Mouse (Mus musculus) testis, adult 2 months (tissue): ENCODE results near the gene Efcab10. TPM values are rescaled to one million over a fixed set of nuclear protein-coding genes. Genes with fewer than 3 reads are reported as not detected.

ENCODE experiments used
- H3K27ac ChIP-seq: fragments of 200-500 bp; 2 replicates; pipeline ENCODE4 v1.5.1; 2012; ENCODE audit warnings: low read depth, low read length; ENCODE audit not compliant: control insufficient read depth, insufficient read depth
- H3K27me3 ChIP-seq: fragments of 200-500 bp; 2 replicates; pipeline ENCODE4 v1.6.1; 2012; ENCODE audit warnings: mild to moderate bottlenecking, low read length, moderate library complexity; ENCODE audit not compliant: control insufficient read depth, insufficient read depth
- H3K36me3 ChIP-seq: fragments of 200-500 bp; 2 replicates; pipeline ENCODE4 v1.6.1; 2012; ENCODE audit warnings: mild to moderate bottlenecking, low read length; ENCODE audit not compliant: control insufficient read depth, insufficient read depth
- H3K4me1 ChIP-seq: fragments of 200-500 bp; 2 replicates; pipeline ENCODE4 v1.6.1; 2012; ENCODE audit warnings: low read length; ENCODE audit not compliant: control insufficient read depth, insufficient read depth
- H3K4me3 ChIP-seq: fragments of 200-500 bp; 2 replicates; pipeline ENCODE4 v1.5.1; 2012; ENCODE audit warnings: low read depth, mild to moderate bottlenecking, low read length, moderate library complexity, mixed read lengths; ENCODE audit not compliant: control insufficient read depth
- CTCF ChIP-seq: fragments of 200-500 bp; IDR thresholded peaks from 2 replicates; pipeline ENCODE4 v1.5.1; 2012; ENCODE audit warnings: low read depth, mild to moderate bottlenecking, inconsistent platforms, low read length, moderate library complexity; ENCODE audit not compliant: control insufficient read depth, insufficient read depth, insufficient replicate concordance
- POLR2A ChIP-seq: fragments of 200-500 bp; IDR thresholded peaks from 2 replicates; pipeline ENCODE4 v1.6.1; 2012; ENCODE audit warnings: low read depth, mild to moderate bottlenecking, inconsistent platforms, low read length, moderate library complexity; ENCODE audit not compliant: control insufficient read depth
- polyA plus RNA-seq: library from polyadenylated mRNA; depleted of rRNA; stranded (reverse); fragments of >200 nt; gene quantifications from 2 replicates; pipeline ENCODE4 v1.2.3, GENCODE M21; 2012

The Efcab10 gene
- polyA plus RNA-seq, 1 experiment, result 130 TPM

- Histone ChIP-seq H3K4me1 (no peaks in the 10 kb centered on the region), H3K27ac (no peak overlapping the region), H3K36me3 (no peaks in the 10 kb centered on the region), H3K27me3 (no peaks in the 10 kb centered on the region), H3K4me3 (no peak overlapping the region)
- TF ChIP-seq POLR2A (no peak), CTCF (no peak)
Observed at GRCm38 (mm10) chr12:33403265-33403693, 8.6 kb downstream of the Efcab10 start.

DNA sequence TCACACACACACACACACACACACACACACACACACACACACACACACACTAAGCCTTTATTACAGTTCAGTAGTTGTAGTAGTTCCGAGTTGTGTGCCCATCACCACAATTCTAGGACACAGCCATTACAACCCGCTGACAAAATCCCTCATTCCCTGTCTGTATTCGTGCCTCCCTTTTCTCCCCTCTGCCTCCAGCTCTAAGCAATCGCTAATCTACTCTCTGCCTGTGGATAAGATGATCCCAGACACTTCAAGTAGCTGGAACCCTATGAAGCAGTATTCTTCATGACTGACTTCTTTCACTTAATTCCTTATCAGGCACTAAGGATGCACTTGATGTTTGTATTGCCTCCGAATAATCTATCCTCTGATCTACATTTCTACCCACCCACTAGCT, 10.3 kb downstream of the Efcab10 start:
- Histone ChIP-seq H3K4me3 (no peak overlapping the region), H3K36me3 (no peaks in the 10 kb centered on the region), H3K27me3 (no peaks in the 10 kb centered on the region), H3K4me1 (no peaks in the 10 kb centered on the region), H3K27ac (no peak overlapping the region)
- no peak for TF ChIP-seq POLR2A
- no peak for TF ChIP-seq CTCF

DNA sequence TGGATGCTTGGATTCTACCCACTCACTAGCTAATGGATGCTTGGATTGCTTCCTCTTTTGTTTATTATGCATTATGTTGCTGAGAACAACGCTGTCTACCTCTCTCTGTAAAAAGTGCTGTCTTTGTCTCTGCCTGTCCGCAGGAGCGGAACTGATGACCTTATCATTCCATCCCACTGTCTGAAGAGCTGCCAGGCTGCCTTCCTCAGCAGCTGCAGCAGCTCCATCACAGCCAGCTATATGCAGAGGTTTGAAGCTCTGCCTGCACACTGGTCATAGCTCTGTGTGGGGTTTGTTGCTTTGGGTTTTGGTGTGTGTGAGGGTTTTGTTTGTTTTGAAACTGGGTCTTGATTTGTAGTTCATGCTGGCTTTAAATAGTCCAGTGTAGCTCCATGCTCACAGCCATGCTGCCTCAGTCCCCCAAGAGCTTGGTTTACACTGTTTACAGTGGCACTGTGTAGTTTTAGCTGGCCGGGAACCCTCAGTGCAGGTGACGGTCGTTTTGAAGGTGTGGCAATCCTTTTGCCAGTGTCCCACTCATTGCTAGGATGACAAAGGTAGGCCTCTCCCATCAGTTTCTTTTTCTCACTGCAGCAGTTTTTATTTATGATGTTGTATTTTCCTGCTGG, 10.9 kb downstream of the Efcab10 start:
- no peak overlapping the region for H3K27ac ChIP-seq
- no peak for TF ChIP-seq POLR2A
- no peak for TF ChIP-seq CTCF
- H3K4me1 ChIP-seq, result no peaks in the 10 kb centered on the region
- no peaks in the 10 kb centered on the region for H3K36me3 ChIP-seq
- H3K4me3 ChIP-seq, result no peak overlapping the region
- no peaks in the 10 kb centered on the region for H3K27me3 ChIP-seq

- H3K4me1 ChIP-seq, result no peaks in the 10 kb centered on the region
- no peak overlapping the region for H3K27ac ChIP-seq
- H3K27me3 ChIP-seq, result no peaks in the 10 kb centered on the region
- no peak for TF ChIP-seq CTCF
- TF ChIP-seq POLR2A, result no peak
- no peaks in the 10 kb centered on the region for H3K36me3 ChIP-seq
- H3K4me3 ChIP-seq, result no peak overlapping the region
Observed at GRCm38 (mm10) chr12:33411580-33412151, 17.0 kb downstream of the Efcab10 start.

GRCm38 (mm10) chr12:33424329-33424728, 29.7 kb downstream of the Efcab10 start:
- TF ChIP-seq POLR2A (no peak), CTCF (no peak)
- no peaks in the 10 kb centered on the region for H3K4me1 ChIP-seq
- no peaks in the 10 kb centered on the region for H3K36me3 ChIP-seq
- H3K4me3 ChIP-seq, result no peak overlapping the region
- H3K27ac ChIP-seq, result no peak overlapping the region
- no peaks in the 10 kb centered on the region for H3K27me3 ChIP-seq

- Histone ChIP-seq H3K4me1 (peaks cover 2% of the 10 kb centered on the region; the same call in 1 of the 2 replicates), H3K27me3 (no peaks in the 10 kb centered on the region), H3K27ac (no peak overlapping the region), H3K36me3 (no peaks in the 10 kb centered on the region), H3K4me3 (no peak overlapping the region)
- TF ChIP-seq POLR2A, result no peak
- TF ChIP-seq CTCF, result no peak
Observed at GRCm38 (mm10) chr12:33427293-33427692, 32.6 kb downstream of the Efcab10 start.

DNA sequence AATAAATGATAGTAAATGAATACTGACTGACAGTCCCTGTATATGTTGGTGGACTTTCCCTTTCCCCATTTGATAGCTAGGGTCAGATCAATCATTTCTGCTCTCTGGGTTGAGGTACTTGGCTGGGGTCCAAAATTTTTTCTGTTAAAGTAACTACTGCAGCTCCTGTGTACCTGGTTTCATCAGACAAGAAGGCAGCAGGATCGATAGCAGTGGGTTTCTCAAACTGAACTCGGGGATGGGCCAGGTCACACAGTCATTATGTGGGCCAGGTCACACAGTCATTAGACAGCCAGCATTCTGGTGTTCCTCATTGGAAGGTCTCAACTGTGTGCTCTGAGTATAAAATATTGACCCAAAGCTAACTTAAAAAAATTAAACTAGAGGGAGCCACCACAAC, 33.1 kb downstream of the Efcab10 start:
- Histone ChIP-seq H3K27me3 (no peaks in the 10 kb centered on the region), H3K4me1 (peaks cover 2% of the 10 kb centered on the region; the same call in 1 of the 2 replicates), H3K36me3 (no peaks in the 10 kb centered on the region), H3K4me3 (no peak overlapping the region), H3K27ac (no peak overlapping the region)
- TF ChIP-seq CTCF, result no peak
- no peak for TF ChIP-seq POLR2A
